Mouse (Mus musculus): Measurements from ENCODE around the gene Arl6ip5. TPM values are rescaled to one million over a fixed set of nuclear protein-coding genes. Genes with fewer than 3 reads are reported as not detected.

Arl6ip5 gene
- total RNA-seq (2015; ENCODE audit: low replicate concordance) (10.2 and 16.1 TPM in 2 replicates), total RNA-seq (2017; ENCODE audit: low replicate concordance) (20.6 and 23.8 TPM in 2 replicates)

- peak; percentile 86 for ATAC-seq (replicated peaks; ENCODE audit: low FRiP score, poor library complexity, severe bottlenecking)
These were observed at the start of gene Arl6ip5 for GRCm38 (mm10) chr6:97210191-97210961. Arl6ip5 (plus strand) TSS chr6:97210689.

DNA sequence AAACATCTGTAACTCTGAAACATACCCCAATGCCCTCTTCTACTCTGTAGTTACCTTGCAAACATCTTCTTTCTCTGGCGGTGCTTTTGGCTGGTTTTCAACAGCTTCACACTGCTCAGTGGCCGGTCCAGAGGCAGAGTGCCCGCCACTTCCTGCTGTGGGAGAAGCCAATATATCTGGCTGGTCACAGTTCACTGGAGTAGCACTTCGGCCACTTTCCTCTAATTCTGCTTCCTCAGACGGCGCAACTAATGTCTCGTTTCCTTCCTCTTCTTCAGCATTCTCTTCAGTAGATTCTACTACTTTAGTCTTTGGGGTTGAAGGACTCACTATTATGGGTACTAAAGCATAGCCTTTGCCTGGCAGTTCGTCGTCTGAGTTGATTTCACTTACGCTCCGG is 34.8 kb upstream of the Arl6ip5 start:
- no peak for ATAC-seq (replicated peaks; ENCODE audit: low FRiP score, poor library complexity, severe bottlenecking)

GRCm38 (mm10) chr6:97178491-97179366 is 31.8 kb upstream of the Arl6ip5 start, which contains the start of gene Tmf1:
Tmf1 (minus strand) TSS chr6:97179122.
- ATAC-seq (replicated peaks; ENCODE audit: low FRiP score, poor library complexity, severe bottlenecking), result peak; percentile 98

GRCm38 (mm10) chr6:97179367-97179828 is 31.1 kb upstream of the Arl6ip5 start:
- peak; percentile 77 for ATAC-seq (replicated peaks; ENCODE audit: low FRiP score, poor library complexity, severe bottlenecking)

GRCm38 (mm10) chr6:97200437-97200836 is 10.1 kb upstream of the Arl6ip5 start:
- ATAC-seq (replicated peaks; ENCODE audit: low FRiP score, poor library complexity, severe bottlenecking), result no peak

DNA sequence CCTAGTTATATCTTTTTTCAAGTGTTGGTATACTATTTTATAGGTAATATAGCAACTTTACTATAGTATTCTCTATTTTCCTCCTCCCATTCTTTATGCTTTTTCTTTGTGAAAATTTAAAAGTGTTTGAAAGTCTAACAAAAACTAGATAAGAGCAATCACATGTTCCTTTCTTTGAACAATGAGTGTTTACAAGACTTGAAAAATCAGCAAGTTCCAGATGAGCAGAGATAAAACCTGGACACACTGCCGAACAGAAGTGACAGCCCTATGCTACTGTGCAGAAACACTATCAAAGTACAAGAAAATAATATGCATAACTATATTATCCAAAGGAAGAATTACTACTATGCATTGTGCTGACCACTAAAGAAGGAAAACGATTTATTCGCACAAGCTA is 8.0 kb upstream of the Arl6ip5 start:
- no peak for ATAC-seq (replicated peaks; ENCODE audit: low FRiP score, poor library complexity, severe bottlenecking)

- no peak for ATAC-seq (replicated peaks; ENCODE audit: low FRiP score, poor library complexity, severe bottlenecking)
These were observed 6.1 kb upstream of the Arl6ip5 start for GRCm38 (mm10) chr6:97204252-97204869.

DNA sequence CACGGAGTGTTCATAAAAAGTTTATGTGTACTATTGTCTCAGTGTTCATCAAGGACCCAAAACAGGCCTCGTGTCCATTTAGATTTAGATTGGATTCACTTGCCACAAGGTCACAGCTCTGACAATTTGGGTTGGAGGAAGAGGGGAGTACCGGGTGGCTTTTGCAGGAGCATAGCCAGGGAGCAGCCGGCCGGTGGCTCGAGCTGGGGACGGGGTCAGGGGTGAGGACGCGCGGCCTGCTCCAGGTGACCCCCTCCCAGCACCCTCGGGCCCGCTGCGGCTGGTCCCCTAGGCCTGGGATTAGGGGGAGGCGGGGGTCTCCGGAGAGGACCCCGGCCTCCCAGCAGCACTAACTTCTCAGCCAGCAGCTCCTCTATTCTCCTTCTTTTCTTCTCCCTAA is 5.5 kb upstream of the Arl6ip5 start:
- ATAC-seq (replicated peaks; ENCODE audit: low FRiP score, poor library complexity, severe bottlenecking), result no peak

DNA sequence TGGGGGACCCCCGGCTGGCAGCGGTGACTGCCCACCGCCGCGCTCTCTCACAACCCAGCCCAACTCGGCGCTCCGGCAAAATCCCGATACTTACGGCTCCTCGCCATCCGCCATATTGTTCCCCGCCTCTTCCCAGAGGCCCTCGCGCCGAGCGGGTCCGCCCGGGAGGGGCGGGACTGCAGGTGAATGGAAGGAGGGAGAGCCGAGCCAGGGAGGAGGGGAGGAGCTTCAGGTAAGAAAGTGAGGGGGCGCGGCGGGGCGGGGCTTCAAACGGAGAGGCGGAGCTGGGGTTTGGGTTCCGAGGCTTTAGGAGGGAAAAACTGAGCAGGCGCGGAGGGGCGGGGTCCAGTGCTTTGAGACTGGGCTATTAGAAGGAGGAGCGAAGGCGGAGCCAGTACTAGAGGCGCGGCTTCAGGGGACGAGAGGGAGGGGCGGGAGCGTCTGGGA is 5.0 kb upstream of the Arl6ip5 start, which contains the start of gene Uba3:
Gene Uba3, minus strand, starts transcription at position 209 of the 447 bp plus-strand sequence.
- peak; percentile 96 for ATAC-seq (replicated peaks; ENCODE audit: low FRiP score, poor library complexity, severe bottlenecking)

DNA sequence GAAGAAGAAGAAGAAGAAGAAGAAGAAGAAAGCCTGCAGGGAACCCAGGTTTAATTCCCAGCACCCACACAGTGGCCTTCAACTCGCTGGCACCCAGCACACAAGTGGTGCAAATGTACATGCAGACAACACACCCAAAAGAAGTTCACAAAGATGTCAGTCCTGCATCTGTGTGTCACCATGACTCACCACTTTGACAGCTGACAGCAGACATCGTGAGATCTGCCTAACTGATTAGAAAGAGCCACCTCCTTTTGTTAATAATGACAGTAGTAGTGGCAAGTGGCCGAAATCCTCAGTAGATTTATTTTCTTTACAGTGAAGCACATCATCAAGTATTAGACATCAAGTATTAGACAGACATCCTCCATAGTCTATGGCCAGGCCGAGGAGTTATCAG is 3.4 kb upstream of the Arl6ip5 start:
- ATAC-seq (replicated peaks; ENCODE audit: low FRiP score, poor library complexity, severe bottlenecking), result no peak

DNA sequence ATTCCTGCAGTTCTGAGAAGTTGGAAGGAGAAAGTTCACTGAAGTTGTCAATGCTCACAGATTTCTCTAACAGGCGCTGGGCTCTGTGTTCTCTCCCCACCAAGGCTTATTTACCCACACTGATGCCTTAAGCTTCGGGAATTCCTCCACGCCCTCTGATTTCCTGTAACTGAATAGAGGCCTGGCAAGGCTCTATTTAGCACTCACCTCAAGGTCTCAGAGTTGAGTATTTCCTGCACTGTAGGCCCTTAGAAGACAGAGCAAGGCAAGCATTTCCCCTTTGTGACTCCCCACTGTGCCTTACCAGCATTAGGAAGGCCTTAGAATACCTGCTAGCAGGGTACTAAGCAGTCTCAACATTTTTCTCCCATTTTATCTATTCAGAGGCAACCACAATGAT is 2.1 kb upstream of the Arl6ip5 start:
- no peak for ATAC-seq (replicated peaks; ENCODE audit: low FRiP score, poor library complexity, severe bottlenecking)

GRCm38 (mm10) chr6:97209201-97209600 is 1.3 kb upstream of the Arl6ip5 start:
- no peak for ATAC-seq (replicated peaks; ENCODE audit: low FRiP score, poor library complexity, severe bottlenecking)

- ATAC-seq (replicated peaks; ENCODE audit: low FRiP score, poor library complexity, severe bottlenecking), result no peak
These were observed 738 bp upstream of the Arl6ip5 start for GRCm38 (mm10) chr6:97209751-97210150.

DNA sequence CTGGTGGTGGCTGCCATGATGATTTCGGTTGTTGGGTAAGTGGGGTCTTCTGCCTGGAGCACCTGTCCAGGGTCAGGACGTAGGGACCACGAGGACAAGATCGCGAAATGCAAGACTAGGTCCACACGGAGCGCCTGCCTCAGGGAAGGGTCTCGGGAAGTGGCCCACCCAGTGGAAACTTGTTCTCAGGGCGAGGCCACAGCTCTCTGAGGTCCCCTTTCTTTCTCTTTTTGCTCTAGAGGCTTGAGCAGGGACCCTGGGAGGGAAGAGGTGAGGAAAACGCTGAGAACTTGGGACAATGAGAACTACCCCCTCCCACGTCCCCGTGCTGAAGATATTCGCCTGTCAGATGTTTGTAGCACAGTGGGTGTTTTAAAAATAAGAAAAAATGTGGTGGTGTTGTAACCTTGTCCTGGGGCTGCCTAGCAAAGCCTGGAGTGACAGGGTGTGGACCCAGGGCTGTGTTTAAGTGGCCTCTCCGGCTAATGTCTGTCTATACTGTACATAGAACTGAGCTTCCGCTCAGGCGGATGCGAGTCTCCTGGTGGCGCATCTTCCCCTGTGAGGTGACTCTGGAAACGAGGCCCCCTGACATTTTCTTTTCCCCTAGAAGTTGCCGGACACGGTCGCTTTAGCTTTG is 593 bp downstream of the Arl6ip5 start:
- ATAC-seq (replicated peaks; ENCODE audit: low FRiP score, poor library complexity, severe bottlenecking), result peak; percentile 71

GRCm38 (mm10) chr6:97211981-97212380 is 1.5 kb downstream of the Arl6ip5 start:
- ATAC-seq (replicated peaks; ENCODE audit: low FRiP score, poor library complexity, severe bottlenecking), result peak; percentile 49

- ATAC-seq (replicated peaks; ENCODE audit: low FRiP score, poor library complexity, severe bottlenecking), result no peak
These were observed 5.8 kb downstream of the Arl6ip5 start for GRCm38 (mm10) chr6:97216154-97216821.

DNA sequence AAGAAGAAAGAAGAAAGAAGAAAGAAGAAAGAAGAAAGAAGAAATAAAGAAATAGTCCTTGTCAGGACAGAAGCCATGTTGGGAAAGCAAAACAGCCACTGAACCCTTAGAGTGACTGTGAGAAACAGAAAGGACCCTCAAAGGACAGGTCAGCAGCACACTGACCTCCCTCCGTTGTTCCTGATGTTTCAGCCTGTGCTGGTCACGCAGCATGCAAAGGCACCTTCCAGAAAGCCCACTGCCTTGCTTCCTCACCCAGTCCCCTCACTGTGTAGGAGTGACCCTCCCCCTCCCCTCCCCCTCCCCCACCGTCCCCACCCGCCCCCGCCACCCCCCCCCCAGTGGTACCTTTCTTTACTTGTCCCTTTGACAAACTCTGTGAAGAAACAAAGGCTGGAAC is 10.2 kb downstream of the Arl6ip5 start:
- ATAC-seq (replicated peaks; ENCODE audit: low FRiP score, poor library complexity, severe bottlenecking), result no peak

GRCm38 (mm10) chr6:97221205-97222025 is 10.9 kb downstream of the Arl6ip5 start:
- no peak for ATAC-seq (replicated peaks; ENCODE audit: low FRiP score, poor library complexity, severe bottlenecking)

Measured in erythroblast, adult 5-6 weeks (primary cell).